Mouse (Mus musculus): Measurements from ENCODE around the gene Scgb2b17. TPM values are rescaled to one million over a fixed set of nuclear protein-coding genes. Genes with fewer than 3 reads are reported as not detected.

Scgb2b17 gene
- not detected in 2 replicates for polyA plus RNA-seq (2012; rRNA removed)

DNA sequence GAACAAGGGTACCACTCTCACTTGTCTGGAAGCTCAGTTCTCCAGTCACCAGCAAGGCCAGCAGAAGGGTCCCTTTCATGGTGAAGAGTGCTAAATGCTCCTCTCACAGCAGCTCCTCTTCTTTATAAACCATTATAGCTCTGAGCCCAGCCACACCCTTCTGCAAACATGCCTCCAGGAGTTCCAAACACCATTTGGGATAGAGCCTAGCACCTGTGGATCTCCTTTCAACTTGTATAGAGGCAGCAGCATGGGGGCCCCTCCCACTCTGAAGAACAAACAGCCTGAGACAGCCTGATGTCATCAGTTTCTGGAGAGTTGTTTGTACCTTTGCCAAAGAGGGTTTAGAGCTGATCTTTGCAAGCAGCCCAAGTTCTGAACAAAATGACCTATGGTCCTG is at the start of gene Scgb2b17:
Scgb2b17 (minus strand) TSS at position 101 of the 400 bp plus-strand sequence.

GRCm38 (mm10) chr7:33063149-33063548 is 6.8 kb upstream of the Scgb2b17 start, which contains the start of gene Scgb1b17:
TSS of gene Scgb1b17 (plus strand) at chr7:33063449.

Other genes starting within 250 kb of the Scgb2b17 start
- gene Scgb2b15, start 226.9 kb downstream of the Scgb2b17 start, polyA plus RNA-seq (2012; rRNA removed), result not detected in 2 replicates
- gene Scgb1b15, start 220.0 kb downstream of the Scgb2b17 start, polyA plus RNA-seq (2012; rRNA removed), result not detected in 2 replicates
- not detected in 2 replicates for gene Scgb1b17, start 6.9 kb upstream of the Scgb2b17 start, polyA plus RNA-seq (2012; rRNA removed)
- gene Scgb2b18, start 117.3 kb upstream of the Scgb2b17 start, polyA plus RNA-seq (2012; rRNA removed), result not detected in 2 replicates
- not detected in 2 replicates for gene Scgb1b18, start 129.0 kb upstream of the Scgb2b17 start, polyA plus RNA-seq (2012; rRNA removed)
- gene Scgb2b19, start 223.8 kb upstream of the Scgb2b17 start, polyA plus RNA-seq (2012; rRNA removed), result not detected in 2 replicates
- gene Scgb1b19, start 230.7 kb upstream of the Scgb2b17 start, polyA plus RNA-seq (2012; rRNA removed), result not detected in 2 replicates